Mouse (Mus musculus) heart, adult 2 months (tissue): ENCODE measurements around the gene Rps6ka2.

ENCODE experiments used
- EP300 ChIP-seq: fragments of 200-500 bp; IDR thresholded peaks from 2 replicates; pipeline ENCODE4 v1.6.1; 2011; ENCODE audit warnings: low read depth, low read length, control low read depth; ENCODE audit not compliant: insufficient read depth
- POLR2A ChIP-seq: fragments of 200-500 bp; IDR thresholded peaks from 2 replicates; pipeline ENCODE4 v1.6.1; 2011; ENCODE audit warnings: mild to moderate bottlenecking, low read depth, low read length, control low read depth; ENCODE audit not compliant: insufficient read depth

- TF ChIP-seq EP300 (no peak), POLR2A (no peak)
Measured at GRCm38 (mm10) chr17:7262620-7263019, 92.7 kb downstream of the Rps6ka2 start.
